Mouse (Mus musculus) thymus, postnatal 25 days (tissue): Measurements from ENCODE around the gene Cog2.
A peak's percentile ranks its signal among the peaks of the same experiment; 100 is the strongest.

Source experiments
- DNase-seq: peaks from one replicate; pipeline ENCODE4 v3.0.0; 2022

The Cog2 gene

GRCm38 (mm10) chr8:124571732-124572429 lies 51.3 kb downstream of the Cog2 start:
- DNase-seq, result no peak

DNA sequence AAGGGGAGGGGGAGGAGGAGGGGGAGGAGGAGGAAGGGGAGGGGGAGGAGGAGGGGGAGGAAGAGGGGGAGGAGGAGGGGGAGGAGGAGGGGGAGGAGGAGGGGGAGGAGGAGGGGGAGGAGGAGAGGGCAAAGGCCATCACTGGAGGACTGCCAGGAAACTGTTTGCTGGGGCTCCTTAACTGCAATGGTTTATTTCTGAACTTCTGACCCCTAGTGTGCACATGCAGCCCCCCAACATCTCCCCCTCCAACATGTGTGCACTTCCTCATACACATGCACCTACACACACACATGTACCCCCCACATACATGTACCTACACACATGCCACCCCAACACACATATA lies 51.8 kb downstream of the Cog2 start:
- no peak for DNase-seq

GRCm38 (mm10) chr8:124573552-124574340 lies 53.2 kb downstream of the Cog2 start:
- DNase-seq, result peak; percentile 89

DNA sequence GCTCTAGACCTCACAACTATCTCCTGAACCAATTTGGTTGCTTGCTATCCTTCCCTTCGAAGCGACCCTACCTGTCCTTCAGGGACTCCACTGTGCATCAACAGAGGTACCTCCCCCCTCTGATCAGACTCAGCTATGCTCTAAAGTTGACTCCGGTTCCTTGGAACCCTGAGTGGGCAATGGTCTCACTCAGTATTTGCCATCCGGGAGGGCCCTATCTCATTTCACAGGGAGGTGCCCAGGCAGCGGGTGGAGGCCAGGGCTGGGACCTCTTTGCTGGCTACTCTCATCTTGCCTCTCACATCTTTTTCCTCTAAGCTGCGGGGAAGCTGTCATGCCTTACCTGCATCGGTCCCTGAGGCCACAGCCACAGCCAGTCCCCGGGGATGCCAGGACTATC lies 55.2 kb downstream of the Cog2 start, which contains the start of gene Capn9:
TSS of gene Capn9 (plus strand) at position 301 of the 400 bp plus-strand sequence.
- no peak for DNase-seq

DNA sequence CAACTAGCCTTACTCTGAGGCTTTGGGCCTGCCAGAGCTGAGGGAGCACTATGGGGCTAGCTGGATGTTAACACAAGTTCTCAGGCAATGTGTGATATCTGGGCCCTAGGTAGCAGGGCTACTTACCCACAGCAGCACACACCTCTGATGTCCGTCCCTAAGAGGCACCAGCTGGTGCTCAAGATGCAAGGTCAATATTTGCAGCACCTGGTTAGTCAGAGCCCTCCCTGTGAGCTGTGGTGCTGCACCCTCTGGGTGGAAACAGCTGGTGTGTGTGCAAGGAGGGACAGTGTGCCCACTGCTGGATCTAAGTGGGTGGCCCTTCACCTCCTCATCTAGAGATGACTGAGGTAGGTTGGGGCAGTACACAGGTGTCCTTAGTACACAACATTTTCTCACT lies 56.2 kb downstream of the Cog2 start:
- DNase-seq, result no peak

DNA sequence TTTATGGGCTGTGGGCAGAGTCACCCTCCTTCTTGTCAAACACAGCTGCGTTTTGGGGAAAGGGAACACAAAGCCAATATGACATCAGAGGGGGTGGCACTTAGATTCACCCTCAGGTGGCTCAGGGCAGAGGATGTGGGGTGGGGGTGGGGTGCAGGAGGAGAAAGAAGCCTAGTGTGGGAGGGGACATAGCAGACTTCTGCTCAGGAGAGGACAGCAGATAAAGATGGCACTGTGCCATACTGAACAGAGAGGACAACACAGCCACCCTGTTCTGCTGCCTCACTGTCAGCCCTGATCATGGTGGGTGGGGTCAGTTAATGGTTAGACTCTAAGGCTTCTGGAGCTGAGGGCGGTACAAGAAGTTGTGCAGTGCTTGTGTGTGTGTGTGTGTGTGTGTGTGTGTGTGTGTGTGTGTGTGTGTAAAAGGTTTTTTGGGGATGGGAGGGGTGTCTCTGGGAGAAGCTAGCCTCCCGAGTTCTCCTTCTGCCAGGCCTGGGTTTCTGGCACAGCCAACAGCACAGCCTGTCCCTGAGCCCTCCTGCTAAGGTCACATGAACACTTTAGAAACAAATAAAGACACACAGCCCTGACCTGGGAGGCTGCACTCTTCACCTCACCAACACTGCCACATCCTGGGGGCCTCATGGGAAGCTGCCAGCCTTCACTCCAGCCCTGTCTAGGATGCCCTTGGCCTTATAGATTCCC lies 65.3 kb downstream of the Cog2 start:
- peak; percentile 31 for DNase-seq

DNA sequence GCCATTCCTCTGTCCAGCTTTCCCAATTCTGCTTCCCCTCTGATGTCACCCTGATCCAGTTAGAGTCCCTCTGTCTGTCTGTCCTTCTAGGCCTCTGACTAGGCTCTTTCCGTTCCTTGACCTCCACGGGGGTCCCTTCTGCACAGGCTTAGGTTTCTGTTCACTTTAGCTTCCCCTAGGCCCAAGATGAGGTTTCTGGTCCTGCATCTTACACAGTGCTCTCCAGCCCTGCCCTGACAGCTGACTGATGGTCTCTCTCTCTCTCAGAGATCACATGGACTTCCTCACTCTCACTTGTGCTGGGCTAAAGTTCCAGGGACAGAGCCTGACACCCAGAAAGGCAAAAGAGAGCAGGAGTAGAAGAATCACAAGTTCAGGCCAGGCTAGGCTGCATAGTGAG lies 66.0 kb downstream of the Cog2 start:
- no peak for DNase-seq

GRCm38 (mm10) chr8:124589393-124589792 lies 68.8 kb downstream of the Cog2 start:
- no peak for DNase-seq
